Mouse (Mus musculus) hindbrain, embryonic 11.5 days (tissue): ENCODE measurements around the gene Tmem186. TPM values are rescaled to one million over a fixed set of nuclear protein-coding genes. Genes with fewer than 3 reads are reported as not detected.
A peak's percentile ranks its signal among the peaks of the same experiment; 100 is the strongest.

Experiments used
- ATAC-seq: fragments of 200-750 bp; cut with Nextera tagmentation; 2 replicates; pipeline ENCODE4 v1.8.0; 2017; ENCODE audit warnings: mild to moderate bottlenecking, moderate TSS enrichment, moderate library complexity; ENCODE audit not compliant: low FRiP score
- DNase-seq: peaks from one replicate; pipeline ENCODE4 v3.0.0-alpha.2; 2015; ENCODE audit warnings: low spot score
- H3K27ac ChIP-seq: fragments of 300-500 bp; sonication (generic); 2 replicates; pipeline ENCODE4 v1.5.1; 2014; ENCODE audit warnings: mild to moderate bottlenecking, low read depth, low read length
- H3K27me3 ChIP-seq: fragments of 300-500 bp; sonication (generic); 2 replicates; pipeline ENCODE4 v1.6.1; 2014; ENCODE audit warnings: mild to moderate bottlenecking, low read length, moderate library complexity, mixed read lengths; ENCODE audit not compliant: control insufficient read depth, insufficient read depth
- H3K36me3 ChIP-seq: fragments of 300-500 bp; sonication (generic); 2 replicates; pipeline ENCODE4 v1.6.1; 2014; ENCODE audit warnings: mild to moderate bottlenecking, low read length, moderate library complexity, mixed read lengths; ENCODE audit not compliant: control insufficient read depth, insufficient read depth
- H3K4me1 ChIP-seq: fragments of 300-500 bp; sonication (generic); replicated peaks from 2 replicates; pipeline ENCODE4 v1.6.1; 2014; ENCODE audit warnings: low read length, mixed read lengths; ENCODE audit not compliant: control insufficient read depth, insufficient read depth
- H3K4me2 ChIP-seq: fragments of 300-500 bp; sonication (generic); replicated peaks from 2 replicates; pipeline ENCODE4 v1.6.1; 2014; ENCODE audit warnings: mild to moderate bottlenecking, low read depth, low read length
- H3K4me3 ChIP-seq: fragments of 300-500 bp; sonication (generic); 2 replicates; pipeline ENCODE4 v1.5.1; 2014; ENCODE audit warnings: low read depth, low read length
- H3K9ac ChIP-seq: fragments of 300-500 bp; sonication (generic); 2 replicates; pipeline ENCODE4 v1.6.1; 2014; ENCODE audit warnings: low read depth, low read length
- H3K9me3 ChIP-seq: fragments of 300-500 bp; sonication (generic); 2 replicates; pipeline ENCODE4 v1.6.1; 2016; ENCODE audit warnings: low read length; ENCODE audit not compliant: control insufficient read depth
- WGBS: fragments of 180-500 bp; shearing (Covaris S2); extraction: QIAGEN DNeasy Blood & Tissue Kit; methylation state at CpG from one replicate; pipeline ENCODE4 v1.1.7; 2014; 5-methylcytosine and 5-hydroxymethylcytosine counted together
- polyA plus RNA-seq: library from polyadenylated mRNA; unstranded; fragments of >200 nt; fragmentation: Nextera tagmentation; extraction: Ambion mirVana; gene quantifications from 2 replicates; pipeline ENCODE4 v1.2.1, GENCODE M21; 2014

Tmem186 gene
- 15.8 and 20.2 TPM in 2 replicates for polyA plus RNA-seq

DNA sequence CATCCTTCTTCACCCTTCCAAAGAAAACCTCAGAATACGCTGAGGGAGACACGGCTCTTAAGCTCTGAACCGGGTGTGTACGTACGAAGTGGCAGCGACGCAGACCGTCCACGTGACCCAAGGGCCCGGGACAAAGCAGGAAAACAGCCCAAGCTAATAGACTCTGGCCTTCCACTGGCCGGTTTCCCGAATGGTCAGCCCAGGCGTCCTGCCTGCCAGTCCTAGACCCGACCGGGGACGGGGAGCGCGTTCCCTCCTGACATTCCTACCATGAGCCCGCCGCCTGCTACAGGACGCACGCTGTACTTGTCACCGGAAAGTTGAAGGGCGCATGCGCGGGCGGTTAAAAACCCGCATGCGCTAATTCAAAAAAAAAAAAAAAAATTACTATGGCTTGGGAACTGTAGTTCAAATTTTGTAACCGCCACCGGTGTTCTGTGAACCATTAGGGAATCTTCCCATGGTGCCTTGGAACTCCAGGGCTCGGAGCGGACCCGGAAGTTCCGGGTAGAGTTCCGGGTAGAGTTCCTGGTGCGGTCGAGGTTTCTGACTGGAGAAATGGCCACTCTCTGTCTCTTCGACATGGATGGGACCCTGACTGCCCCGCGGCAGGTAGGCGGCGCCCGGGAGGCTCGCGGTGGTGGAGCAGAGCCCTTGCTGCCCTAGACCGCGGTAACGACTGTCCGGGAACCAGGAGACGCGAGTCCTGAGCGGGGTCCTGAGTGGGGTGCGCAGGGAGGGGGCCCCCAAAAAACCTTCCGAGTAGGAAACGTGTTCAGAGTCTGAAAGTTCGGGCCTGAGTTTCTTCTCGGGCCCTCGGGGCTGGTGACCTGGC is at the start of gene Tmem186, which contains the start of gene Pmm2:
Tmem186 (minus strand) TSS at position 496 of the 835 bp plus-strand sequence.
Pmm2 (plus strand) TSS at position 458 of the 835 bp plus-strand sequence.
- peak within 1 kb of the TSS; percentile 90 for H3K9ac ChIP-seq
- no peaks in the 10 kb centered on the region for H3K9me3 ChIP-seq
- H3K4me3 ChIP-seq, result peak within 1 kb of the TSS; percentile 74
- ATAC-seq (peak; percentile 90), DNase-seq (peak; percentile 87)
- 0 out of 2 replicates have a peak, but pooled peaks cover 2% of the 10 kb centered on the region for H3K36me3 ChIP-seq
- H3K27me3 ChIP-seq, result no peaks in the 10 kb centered on the region
- peak within 1 kb of the TSS; percentile 79 for H3K27ac ChIP-seq
- H3K4me2 ChIP-seq, result peak within 1 kb of the TSS; percentile 68
- peaks cover 5% of the 10 kb centered on the region; the same call in 1 of the 2 replicates for H3K4me1 ChIP-seq
- WGBS, result under 1% methylated on average over 59 of the region's 59 CpGs

DNA sequence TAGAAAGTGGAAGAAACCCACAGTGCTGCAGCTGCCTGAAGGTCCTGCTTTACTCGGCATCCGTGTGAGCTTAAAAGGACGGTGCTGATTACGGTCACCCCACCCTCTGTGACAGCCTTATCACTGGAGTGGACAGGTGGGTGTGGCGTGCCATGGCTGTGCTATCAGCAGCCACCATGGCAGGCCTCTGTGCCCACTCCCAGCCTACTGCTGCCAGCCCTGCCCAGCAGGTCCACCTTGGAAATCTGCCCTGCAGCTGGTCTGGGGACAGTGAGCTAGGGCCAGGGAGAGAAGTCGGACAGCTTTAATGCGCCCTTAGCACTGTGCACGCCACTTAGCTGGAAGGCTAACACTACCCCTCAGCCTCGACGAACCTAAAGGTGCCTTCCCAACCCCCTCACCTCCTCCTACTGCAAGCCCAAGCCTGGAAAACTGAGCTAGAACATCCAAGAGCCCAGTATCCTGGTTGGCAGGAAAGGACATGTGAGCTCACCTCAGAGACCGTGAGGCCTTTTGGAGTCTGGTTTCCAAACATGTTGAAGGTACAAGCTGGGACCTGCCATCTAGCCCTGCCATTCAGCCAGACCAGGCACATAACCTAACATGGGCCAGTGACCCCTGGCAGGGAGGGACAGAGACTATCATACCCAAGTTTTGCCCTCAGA is 49.5 kb upstream of the Tmem186 start:
- ATAC-seq, result peak; percentile 32; the same call in 1 of the 2 replicates
- H3K9ac ChIP-seq, result no peak overlapping the region

DNA sequence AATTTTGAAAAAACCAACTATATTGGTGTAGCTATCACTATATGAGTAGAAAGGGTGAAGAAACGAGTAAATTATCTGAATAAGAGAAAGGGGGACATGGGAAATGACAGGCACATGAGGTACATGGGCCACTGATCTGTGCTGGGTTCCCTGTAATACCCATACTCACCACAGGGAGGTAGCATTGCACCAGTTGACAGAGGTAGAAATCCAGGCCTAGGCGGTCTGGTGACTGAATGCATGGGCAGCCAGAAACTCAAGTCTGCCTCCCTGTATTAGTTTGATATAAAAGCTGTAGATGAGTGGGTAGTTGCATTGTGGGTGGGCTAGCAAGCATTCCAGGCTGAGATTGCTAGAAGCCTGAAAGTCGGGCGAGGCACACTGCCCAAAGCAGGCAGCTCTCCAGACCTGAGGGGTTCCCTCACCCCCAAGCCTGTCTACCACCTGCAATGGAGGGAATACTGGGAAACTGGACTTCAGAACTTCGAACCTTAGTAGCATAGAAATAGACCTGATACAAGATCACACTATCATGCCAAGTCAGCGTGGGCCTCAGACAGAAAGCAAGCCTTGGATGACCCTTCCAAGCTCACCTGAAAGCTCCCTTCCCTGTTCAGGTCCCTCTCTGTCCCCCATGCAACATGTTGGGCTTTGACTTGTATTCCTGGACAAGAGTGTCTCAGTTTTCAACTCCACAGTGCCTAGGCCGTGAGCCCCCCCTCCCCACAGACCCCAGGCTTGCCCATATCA is 48.8 kb upstream of the Tmem186 start:
- H3K4me2 ChIP-seq, result no peak overlapping the region
- peak; percentile 58 for ATAC-seq
- H3K9me3 ChIP-seq, result no peaks in the 10 kb centered on the region
- no peaks in the 10 kb centered on the region for H3K27me3 ChIP-seq
- no peak overlapping the region for H3K9ac ChIP-seq
- WGBS, result 64% methylated on average over 7 of the region's 7 CpGs
- 0 out of 2 replicates have a peak, but pooled peaks cover 3% of the 10 kb centered on the region for H3K36me3 ChIP-seq
- no peak overlapping the region for H3K4me3 ChIP-seq
- DNase-seq, result peak; percentile 81
- no peak overlapping the region for H3K27ac ChIP-seq
- no peaks in the 10 kb centered on the region for H3K4me1 ChIP-seq

More for the DNA sequence above, 49.5 kb upstream of the Tmem186 start:
- Histone ChIP-seq H3K9me3 (no peaks in the 10 kb centered on the region), H3K4me1 (no peaks in the 10 kb centered on the region), H3K27me3 (no peaks in the 10 kb centered on the region), H3K36me3 (peaks cover 6% of the 10 kb centered on the region; the same call in 1 of the 2 replicates), H3K4me3 (no peak overlapping the region), H3K4me2 (no peak overlapping the region), H3K27ac (no peak overlapping the region)
- 84% methylated on average over 11 of the region's 11 CpGs for WGBS
- no peak for DNase-seq

DNA sequence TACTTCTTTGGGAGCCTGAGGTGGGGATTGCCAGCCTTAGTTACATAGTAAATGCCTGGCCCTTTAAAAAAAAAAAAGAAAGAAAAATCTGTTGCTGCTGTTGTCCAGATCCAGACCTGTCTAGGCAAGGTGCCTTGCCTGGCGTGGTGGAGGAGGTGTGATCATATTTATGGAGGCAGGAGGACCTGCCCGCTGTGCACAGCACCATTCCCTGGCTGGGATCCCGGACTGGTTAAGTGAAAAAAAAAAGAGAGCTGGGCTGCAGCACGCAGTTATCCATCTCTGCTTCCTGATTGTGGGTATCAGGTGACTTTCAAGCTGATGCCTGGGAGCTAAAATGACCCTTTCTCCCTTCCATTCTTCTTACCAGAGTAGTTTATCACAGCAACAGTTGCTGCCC is 47.6 kb upstream of the Tmem186 start:
- ATAC-seq (no peak), DNase-seq (no peak)
- Histone ChIP-seq H3K4me2 (no peak overlapping the region), H3K36me3 (0 out of 2 replicates have a peak, but pooled peaks cover 3% of the 10 kb centered on the region), H3K4me3 (no peak overlapping the region), H3K27ac (no peak overlapping the region), H3K9me3 (no peaks in the 10 kb centered on the region), H3K9ac (no peak overlapping the region), H3K4me1 (no peaks in the 10 kb centered on the region), H3K27me3 (no peaks in the 10 kb centered on the region)
- 76% methylated on average over 4 of the region's 4 CpGs for WGBS

DNA sequence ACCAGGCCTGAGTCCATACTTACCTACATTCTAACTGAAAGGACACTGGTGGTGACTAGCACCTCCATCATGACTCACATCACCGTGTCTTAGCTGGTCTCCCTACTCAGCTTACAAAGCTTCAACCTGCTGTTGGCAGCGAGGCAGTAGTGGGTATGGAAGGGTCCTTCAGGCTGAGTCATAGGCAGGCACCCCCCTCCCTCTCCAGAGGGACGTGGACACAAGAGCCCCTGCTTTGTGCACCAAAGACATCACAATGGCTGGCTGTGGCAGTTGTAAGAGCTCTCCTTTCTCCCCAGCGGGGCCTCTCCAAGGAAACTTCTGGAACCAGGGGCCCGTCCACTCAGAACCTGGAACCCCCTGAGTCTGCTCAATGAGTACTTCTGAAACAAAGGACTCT is 43.0 kb upstream of the Tmem186 start, which contains the start of gene Gm5767:
Gm5767 (plus strand) TSS at position 301 of the 400 bp plus-strand sequence.
- H3K4me3 ChIP-seq, result no peak within 1 kb of the TSS
- H3K27ac ChIP-seq, result no peak within 1 kb of the TSS
- H3K4me2 ChIP-seq, result no peak within 1 kb of the TSS
- DNase-seq (no peak), ATAC-seq (no peak)
- no peaks in the 10 kb centered on the region for H3K36me3 ChIP-seq
- H3K4me1 ChIP-seq, result no peaks in the 10 kb centered on the region
- 81% methylated on average over 5 of the region's 5 CpGs for WGBS
- H3K27me3 ChIP-seq, result no peaks in the 10 kb centered on the region
- H3K9me3 ChIP-seq, result no peaks in the 10 kb centered on the region
- no peak within 1 kb of the TSS for H3K9ac ChIP-seq

DNA sequence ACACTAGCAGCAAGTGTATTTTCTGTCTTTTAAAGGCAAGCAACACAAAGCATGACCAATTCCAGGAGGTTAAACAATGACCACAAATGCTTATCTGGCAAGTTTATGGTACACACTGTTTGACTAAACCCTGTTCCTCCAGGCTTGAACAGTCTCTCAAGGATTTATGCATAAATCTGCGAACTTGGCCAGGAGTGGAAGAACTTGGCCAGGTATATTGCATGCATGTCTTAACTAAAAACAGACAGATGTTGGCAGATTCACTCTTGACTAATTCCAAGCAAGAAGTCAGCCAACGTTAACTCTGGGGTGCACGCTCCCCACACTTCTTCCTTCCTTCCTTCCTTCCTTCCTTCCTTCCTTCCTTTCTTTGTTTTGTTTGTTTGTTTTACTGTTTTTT is 42.3 kb upstream of the Tmem186 start:
- H3K9me3 ChIP-seq, result no peaks in the 10 kb centered on the region
- H3K27ac ChIP-seq, result no peak overlapping the region
- H3K4me1 ChIP-seq, result no peaks in the 10 kb centered on the region
- H3K9ac ChIP-seq, result no peak overlapping the region
- ATAC-seq (no peak), DNase-seq (no peak)
- WGBS, result 98% methylated on average over 3 of the region's 3 CpGs
- no peaks in the 10 kb centered on the region for H3K36me3 ChIP-seq
- H3K4me2 ChIP-seq, result no peak overlapping the region
- H3K4me3 ChIP-seq, result no peak overlapping the region
- no peaks in the 10 kb centered on the region for H3K27me3 ChIP-seq

DNA sequence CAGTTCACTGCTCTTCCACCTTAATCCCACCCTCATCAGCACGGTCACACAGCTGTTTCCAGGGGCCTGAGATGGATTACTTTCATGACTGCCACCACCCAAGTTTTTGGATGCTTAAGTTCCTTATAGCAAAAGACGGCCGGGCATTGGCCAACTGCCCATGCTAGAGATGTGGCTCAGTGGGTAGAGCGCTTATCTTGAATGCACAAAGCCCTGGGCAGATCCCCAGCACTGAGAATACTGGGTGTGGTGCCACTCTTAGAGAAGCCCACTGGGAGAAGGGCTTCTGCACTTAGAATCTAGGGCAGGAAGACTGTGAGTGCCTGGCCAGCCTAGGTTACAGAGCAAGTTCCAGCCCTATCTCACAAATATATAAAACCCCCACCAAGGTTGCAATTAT is 41.2 kb upstream of the Tmem186 start:
- no peak overlapping the region for H3K9ac ChIP-seq
- H3K36me3 ChIP-seq, result no peaks in the 10 kb centered on the region
- ATAC-seq (no peak), DNase-seq (no peak)
- H3K4me2 ChIP-seq, result no peak overlapping the region
- no peaks in the 10 kb centered on the region for H3K4me1 ChIP-seq
- no peaks in the 10 kb centered on the region for H3K9me3 ChIP-seq
- WGBS, result 92% methylated on average over 4 of the region's 4 CpGs
- no peak overlapping the region for H3K4me3 ChIP-seq
- H3K27me3 ChIP-seq, result no peaks in the 10 kb centered on the region
- H3K27ac ChIP-seq, result no peak overlapping the region

DNA sequence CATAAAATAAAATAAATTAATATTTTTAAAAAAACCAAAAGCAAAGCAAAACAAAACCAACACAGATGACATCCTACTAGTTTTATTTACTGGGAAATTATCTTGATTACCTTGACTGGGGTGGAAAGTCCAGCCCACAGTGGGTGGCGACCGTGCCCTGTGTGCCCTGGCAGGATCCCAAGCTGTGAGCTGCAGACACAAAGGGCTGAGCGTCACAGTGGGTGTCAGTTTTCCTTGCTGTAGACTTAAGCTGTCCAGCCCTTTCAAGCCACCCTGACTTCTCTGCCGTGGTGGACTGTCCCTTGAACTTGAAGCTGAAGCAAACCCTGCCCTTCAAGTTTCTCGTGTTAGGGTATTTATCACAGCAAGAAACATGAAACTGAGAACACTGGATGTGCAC is 40.5 kb upstream of the Tmem186 start:
- H3K36me3 ChIP-seq, result no peaks in the 10 kb centered on the region
- no peak overlapping the region for H3K4me3 ChIP-seq
- H3K4me1 ChIP-seq, result no peaks in the 10 kb centered on the region
- H3K9me3 ChIP-seq, result no peaks in the 10 kb centered on the region
- no peak overlapping the region for H3K27ac ChIP-seq
- WGBS, result 57% methylated on average over 5 of the region's 5 CpGs
- no peak overlapping the region for H3K4me2 ChIP-seq
- DNase-seq (no peak), ATAC-seq (no peak)
- no peak overlapping the region for H3K9ac ChIP-seq
- H3K27me3 ChIP-seq, result no peaks in the 10 kb centered on the region; the same call in 1 of the 2 replicates
